Mouse (Mus musculus): ENCODE results near the gene Obsl1.
A peak's percentile ranks its signal among the peaks of the same experiment; 100 is the strongest.

Gene Obsl1

DNA sequence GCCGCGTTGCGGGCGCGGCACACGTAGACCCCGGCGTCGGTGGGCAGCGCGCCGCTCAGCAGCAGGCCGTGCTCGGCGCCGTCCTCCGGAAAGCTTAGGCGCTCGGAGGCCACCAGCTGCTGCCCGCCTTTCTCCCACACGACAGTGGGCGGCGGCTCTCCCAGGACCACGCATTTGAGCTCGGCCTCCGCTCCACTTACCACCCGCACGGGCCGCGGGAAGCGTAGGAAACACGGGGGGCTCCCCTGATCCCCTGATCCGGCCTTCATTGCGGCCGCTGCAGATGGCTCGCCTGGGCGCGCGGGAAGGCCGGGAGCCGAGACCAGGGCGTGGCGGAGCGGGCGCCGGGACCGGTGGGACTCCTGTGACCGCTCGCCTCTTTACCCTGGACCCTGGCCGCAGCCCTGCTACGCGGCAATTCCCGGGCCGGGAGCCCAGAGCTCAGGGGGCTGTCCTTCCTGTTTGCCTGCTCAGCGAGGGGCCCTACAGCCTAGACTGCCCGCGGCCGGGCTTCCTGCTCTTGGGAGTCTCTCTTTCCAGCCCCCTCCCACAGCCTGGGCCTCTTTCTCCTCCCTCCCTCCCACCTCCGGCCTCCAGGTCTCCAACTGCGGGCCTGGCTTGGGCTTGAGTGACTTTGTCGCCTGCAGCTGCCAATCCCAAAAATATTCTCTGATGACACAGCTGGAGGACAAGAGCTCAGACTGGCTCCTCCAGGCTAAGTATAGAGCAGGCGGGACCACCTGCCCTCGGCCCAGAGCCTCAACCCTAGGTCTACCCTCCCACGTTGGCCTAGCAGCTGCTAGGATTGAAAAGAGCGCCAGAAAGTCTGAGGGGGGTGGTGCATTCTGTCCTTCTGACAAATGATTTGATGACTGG, at the start of gene Obsl1:
TSS of gene Obsl1 (minus strand) at position 497 of the 876 bp plus-strand sequence.
- DNase-seq, result peak; percentile 48 to 68

DNA sequence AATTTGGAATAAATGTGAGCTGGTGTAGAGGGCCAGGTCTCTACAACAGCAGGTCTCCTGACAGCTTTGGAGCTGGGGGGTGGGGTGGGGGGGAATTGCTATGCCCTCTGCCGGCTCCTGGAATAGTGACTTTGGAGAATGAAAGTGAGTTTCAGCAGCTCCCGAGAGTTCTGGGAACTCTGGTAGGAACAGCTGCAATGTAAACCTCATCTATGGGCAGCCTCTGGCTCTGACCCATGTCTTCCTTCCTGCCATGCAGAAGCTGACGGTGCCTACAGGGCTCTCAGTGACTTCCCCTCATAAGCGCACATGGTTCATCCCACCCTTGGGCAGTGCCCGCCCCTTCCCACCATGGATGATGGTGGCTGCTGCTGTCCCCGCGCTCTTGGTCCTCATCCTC, 49.4 kb upstream of the Obsl1 start:
- no peak for DNase-seq

DNA sequence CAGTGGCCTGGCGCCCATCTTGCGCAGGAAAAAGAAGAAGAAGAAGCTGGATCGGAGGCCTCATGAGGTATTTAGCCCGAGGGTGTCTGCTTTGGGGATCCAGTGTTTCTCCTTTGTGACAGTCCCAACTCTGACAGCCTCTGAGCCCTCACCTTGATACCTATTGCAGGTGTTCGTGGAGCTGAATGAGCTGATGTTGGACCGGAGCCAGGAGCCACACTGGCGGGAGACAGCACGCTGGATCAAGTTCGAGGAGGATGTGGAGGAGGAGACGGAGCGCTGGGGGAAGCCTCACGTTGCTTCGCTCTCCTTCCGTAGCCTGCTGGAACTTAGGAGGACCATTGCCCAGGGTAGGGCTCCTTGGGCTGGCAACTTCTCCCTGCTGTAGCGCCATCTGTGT, 44.3 kb upstream of the Obsl1 start:
- no peak for DNase-seq

DNA sequence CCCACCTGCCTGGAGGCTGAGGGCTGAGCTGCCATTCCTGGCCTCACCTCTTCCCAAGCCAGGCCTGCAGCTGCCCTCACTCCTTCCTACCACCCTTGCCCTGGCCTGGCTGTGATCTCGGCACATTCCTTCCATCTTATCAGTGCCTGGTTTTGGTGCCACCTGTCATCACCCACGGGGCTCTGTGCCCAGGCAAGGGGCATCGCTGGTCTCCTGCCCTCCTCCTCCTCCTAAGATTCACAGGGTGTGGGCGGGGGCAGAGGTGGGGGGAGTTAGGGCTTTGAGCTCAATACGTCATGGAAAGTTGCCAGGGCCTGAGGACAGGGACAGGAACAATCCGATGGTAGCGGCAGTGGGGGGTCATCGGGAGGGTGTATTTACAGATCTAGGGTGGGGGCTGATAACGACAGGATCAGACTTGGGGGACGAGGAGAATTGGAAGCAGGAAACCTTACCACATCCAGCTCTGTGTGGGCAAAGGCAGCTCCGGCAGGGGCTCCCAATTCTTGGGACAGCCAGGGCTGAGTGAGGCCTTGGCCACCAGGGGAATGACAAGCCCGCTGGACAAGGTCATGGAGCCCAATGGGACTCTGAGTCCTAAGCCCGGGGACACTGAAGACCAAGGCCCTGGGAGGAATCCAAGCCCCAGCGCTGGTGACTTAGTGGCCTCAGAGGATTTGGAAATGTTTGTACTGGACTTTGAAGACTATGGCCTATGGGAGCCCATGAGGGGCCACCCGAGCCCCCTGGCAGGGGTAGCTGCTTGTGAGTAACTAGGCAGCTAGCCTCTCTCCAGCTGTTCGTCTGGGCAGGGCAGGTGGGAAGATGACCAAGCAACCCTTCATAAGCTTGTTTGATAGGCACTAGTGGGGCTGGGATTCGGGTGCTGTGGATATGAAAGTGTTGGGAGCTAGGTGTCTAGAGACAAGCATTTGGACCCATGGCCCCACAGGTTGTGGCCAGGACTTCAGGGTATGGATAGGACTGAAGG, 43.3 kb upstream of the Obsl1 start:
- DNase-seq, result no peak

DNA sequence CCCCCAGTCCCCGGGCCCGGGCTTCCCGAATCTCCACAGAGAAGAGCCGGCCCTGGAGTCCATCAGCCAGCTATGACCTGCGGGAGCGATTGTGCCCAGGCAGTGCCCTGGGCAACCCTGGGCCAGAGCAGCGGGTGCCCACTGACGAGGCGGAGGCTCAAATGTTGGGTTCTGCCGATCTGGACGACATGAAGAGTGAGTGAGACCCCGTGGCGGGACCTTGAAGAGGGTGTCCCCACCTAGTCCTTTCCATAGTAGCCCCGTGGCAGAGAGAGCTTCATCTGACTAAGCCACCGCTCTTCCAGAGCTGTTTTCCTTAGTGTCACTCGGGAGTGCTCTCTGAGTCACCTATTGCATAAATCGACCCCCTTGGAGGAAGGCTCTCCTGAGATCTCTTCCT, 42.6 kb upstream of the Obsl1 start:
- DNase-seq, result no peak

DNA sequence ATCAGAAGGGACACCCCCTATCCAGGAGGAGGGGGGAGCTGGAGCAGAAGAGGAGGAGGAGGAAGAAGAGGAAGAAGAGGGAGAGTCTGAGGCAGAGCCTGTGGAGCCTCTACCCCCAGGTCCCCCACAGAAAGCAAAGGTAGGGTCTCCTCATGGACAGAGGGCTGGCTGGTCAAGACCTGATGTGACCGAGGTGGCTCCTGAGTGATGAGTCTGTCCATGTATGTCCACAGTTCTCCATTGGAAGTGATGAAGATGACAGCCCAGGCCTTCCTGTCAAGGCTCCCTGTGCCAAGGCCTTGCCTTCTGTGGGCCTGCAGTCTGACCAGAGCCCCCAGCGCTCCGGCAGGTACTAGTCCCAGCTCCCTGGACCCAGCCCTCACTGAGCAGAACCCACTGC, 41.8 kb upstream of the Obsl1 start:
- no peak for DNase-seq

DNA sequence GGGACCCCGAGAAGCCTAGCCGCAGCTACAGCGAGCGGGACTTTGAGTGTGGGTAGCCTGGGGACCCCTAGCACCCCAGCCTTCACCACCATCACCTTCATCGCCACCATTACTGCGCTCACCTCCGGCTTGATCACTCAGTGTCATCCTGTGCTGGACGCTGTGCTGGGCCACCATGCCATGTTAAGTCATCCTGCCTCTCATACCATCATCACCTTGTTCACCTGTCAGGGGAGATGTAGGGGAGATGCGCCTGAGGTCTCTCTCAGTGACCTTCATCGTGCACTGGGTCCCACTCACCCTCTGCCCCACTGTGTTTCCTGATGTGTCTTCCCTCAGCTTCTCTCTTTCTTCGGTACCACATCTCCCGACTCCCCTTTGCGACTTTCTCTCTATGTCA, 41.1 kb upstream of the Obsl1 start:
- DNase-seq, result no peak

DNA sequence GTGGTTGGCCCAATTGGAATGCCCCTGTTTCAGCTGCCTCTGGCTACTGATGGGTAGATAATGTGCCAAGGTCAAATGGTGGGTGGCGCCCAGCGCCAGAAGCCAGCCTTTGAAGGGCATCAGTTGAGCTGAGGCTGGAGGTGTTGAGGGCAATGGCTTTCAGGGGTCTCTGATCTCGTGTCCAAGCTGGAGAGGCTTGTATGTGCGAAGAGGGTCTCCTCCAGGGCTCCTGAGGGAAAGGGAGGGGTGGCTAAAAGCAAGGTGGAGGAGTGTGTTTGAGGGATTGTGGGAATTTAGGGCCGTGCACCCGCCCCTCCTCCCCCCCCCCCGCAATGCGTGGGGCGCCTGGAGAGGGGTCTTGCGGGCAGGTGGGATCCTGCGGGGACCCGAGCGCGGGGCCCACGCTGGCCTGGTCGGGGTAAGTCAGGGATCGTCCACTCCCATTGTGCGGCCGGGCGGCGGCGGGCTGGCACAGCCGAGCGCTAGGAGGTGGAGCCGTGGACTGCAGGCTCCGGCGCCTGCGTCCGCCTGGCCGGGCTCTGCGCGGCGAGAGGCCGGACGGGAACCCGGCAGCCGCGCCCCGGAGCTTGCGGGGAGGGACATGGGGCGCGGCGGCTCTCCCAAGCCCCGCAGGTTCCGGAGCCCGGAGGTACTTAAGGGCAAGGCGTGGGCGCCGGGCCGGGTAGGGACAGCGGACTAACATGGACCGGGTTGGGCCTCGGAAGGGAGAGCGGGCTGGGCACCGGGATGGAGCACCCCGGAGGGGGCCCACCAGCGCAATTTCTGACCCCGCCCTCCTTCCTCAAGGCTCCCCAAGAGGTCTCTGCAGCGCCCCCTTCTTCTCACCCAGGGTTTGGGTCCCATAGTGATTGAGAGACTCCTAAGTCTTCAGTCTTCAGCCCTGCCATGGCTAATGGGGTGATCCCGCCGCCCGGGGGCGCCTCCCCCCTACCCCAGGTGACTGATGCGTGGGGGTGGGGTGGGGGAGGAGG, 40.0 kb upstream of the Obsl1 start, which contains the start of gene Slc4a3:
TSS of gene Slc4a3 (plus strand) at position 302 of the 992 bp plus-strand sequence.
- DNase-seq, result peak; percentile 79 to 85

DNA sequence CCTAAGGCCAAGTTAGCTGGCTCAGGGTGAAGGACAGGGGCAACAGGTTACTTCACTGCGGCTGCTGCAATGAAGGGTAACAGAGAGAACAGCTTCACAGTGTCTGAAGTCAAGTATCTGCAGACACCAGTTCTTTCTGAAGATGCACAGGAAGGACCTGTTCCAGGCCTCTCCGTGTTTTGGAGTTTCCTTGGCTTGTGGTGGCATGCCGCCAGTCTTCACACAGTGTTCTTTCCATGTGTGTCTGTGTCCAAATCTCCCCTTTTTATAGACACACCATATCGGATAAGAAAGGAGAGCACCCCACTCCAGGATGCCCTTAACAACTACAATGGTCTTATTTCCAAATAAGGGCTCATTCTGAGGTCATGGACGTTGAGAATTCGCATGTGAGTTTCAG, 38.1 kb upstream of the Obsl1 start:
- no peak for DNase-seq

DNA sequence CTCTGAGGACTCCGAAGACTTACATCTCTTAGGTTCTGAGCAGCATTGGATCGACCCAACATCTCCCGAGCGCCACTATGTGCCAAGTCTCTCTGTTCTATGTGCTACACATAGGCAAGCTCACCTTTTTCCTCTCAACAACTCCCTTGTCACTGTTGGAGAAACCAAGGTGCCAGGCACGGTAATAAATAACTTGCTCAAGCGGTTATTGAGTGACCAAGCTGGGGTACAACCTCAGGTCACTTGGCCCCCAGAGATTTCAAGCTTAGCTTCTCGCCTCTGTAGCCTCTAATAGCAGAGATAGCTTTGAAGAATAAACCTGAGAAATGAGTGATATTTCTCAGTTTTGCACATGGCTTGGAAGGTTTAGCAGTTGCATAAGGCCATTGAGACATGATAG, 35.2 kb upstream of the Obsl1 start:
- DNase-seq, result no peak

DNA sequence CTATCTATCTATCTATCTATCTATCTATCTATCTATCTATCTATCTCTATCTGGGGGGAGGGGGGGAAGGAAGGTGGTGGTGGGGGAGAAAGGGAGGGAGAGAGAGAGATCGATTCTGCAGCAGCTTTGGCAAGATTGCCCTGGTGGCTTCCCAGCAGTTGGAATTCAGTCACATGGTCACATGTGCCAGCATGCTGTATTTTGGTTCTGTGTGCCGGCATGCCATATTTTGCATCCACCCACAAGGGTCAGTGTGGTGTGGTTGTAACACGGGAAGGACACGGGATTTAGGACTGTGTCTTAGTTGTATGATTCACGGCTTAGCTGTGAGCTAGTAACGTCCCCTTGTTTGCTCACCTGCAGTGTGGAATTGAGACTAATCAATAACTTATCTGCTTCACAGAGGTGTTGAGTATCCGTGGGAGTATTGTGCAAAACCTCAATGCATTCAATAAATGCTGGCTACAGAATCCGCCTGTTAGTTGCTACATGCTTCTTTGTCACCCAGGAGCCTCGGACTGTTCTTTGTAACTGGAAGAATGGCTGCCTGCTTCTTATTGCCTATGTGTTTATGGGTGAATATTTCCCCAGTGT, 32.4 kb upstream of the Obsl1 start:
- DNase-seq, result no peak

DNA sequence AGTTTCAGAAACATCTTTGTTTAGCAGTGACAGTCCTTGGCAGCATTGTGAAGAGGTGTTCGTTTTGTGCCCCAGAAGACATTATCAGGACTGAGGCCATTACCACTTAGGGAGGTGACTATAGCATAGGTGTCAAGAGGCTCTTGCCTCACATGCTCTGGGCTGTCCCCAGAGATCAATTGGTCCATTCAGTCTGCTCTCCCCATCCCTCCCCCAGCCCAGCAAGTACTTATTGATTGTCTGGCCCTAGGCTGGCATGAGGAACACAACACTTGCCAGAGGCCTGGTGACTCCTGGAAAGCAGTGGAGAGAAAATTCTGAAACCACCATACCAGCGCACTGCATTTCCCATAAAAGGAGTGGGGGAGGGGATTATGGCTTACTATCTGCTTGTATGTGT, 31.3 kb upstream of the Obsl1 start:
- no peak for DNase-seq

DNA sequence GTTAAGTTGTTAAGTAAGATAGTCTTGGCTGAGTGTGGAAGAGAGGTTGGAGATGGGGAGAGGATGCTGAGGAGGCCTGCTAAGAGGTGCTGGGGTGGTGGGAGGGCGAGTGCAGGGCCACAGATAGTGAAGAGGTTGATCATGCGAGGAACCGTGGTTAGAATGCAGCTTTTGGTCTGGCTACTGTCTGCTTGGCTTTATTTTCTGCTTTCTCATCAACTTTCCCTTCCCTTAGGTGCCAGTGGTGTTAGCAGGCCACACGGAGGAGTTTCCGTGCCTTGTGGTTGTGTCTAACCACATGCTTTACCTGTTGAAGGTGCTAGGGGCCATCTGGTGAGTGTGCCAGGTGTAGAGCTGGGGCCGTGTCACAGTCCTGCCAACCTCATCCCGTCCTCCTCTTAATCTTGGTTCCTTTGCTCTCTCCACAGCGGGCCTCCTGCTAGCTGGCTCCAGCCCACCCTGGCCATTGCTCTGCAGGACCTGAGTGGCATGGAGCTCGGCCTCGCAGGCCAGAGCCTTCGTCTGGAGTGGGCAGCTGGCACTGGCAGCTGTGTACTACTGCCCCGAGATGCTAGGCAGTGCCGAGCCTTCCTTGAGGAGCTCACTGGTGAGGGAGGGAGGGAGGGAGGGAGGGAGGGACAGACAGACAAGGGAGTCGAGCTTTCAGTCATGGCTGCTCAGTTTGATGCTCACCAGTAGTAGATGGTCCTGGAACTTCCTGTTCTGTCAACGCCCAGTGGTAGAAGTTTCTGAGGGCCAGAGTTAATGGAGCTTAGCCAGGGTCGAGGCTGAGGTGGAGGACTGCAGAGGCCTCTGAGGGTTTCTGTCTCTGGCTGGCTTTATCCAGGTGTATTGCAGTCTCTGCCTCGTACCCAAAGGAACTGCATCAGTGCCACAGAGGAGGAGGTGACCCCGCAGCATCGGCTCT, 27.3 kb upstream of the Obsl1 start:
- DNase-seq, result no peak

DNA sequence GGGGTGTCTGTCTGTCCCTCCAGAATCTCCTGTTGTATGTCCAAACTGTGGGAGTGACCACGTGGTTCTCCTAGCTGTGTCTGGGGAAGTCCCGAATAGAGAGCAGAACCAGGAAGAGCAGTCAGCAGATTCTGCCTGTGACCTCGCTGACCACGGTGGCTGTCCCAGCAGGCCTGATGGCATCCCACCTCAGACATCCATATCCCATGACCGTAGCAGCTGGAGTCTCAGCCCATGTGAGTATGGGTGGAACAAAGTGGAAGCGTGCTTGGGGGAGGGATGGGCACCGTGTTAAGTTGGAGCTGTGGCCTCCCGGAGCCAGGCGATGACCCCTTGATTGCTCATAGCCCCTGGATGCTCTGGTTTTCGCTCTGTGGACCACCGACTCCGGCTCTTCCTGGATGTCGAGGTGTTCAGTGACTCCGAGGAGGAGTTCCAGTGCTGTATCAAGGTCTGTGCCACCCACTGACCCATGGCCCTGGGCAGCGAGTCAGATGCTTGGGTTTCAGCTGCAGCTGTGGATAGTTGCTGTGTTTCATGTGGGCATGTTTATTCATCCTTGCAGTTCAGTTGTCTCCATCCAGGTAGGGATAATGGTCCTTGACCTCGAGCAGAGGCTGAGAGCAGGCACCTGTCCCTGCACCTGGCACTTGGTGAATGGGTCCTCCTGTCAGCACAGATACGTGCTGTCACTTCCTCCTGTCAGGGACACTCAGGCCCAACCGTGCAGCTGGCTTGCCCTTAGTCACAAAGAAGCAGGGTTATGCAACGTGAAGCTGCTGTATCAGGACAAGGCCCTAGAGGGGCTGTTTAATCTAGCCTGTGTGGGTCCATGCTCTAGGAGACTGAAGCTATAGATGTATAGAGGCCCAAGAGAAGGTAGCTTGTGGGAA, 26.3 kb upstream of the Obsl1 start:
- DNase-seq, result no peak

DNA sequence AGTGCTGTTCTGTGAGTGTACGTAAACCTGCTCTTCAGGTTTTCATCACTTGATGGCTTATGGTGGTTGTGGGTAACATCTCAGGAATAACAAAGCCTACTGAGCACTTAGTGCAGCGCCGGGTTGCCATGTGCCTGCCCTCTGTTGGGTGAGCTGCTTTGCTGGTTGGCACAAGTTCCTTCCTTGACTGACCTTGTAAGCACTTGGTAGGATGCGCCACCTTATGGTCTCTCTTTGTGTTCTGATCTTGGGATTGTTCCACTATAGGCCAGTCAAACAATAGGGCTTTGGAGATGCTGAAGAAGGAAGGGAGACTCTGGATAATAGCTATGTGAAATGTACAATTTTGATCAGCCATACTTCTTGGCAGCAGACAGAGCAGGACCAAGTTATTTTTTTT, 24.3 kb upstream of the Obsl1 start:
- DNase-seq, result no peak

DNA sequence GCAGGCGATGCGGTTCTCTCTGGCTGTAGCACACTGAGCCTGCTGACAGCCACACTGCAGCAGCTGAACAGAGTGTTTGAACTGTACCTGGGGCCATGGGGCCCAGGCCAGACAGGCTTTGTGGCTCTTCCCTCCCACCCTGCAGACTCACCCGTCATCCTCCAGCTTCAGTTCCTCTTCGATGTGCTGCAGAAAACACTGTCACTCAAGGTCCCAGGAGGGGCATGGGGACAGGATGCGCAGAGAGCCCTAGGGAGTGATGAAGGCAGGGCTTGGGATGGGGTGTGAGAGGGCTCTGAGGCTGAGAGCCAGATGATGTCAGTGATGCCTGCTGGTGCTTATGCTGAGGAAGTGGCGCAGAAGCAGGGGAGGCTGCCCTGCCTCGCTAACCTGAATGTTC, 18.4 kb upstream of the Obsl1 start:
- DNase-seq, result no peak

DNA sequence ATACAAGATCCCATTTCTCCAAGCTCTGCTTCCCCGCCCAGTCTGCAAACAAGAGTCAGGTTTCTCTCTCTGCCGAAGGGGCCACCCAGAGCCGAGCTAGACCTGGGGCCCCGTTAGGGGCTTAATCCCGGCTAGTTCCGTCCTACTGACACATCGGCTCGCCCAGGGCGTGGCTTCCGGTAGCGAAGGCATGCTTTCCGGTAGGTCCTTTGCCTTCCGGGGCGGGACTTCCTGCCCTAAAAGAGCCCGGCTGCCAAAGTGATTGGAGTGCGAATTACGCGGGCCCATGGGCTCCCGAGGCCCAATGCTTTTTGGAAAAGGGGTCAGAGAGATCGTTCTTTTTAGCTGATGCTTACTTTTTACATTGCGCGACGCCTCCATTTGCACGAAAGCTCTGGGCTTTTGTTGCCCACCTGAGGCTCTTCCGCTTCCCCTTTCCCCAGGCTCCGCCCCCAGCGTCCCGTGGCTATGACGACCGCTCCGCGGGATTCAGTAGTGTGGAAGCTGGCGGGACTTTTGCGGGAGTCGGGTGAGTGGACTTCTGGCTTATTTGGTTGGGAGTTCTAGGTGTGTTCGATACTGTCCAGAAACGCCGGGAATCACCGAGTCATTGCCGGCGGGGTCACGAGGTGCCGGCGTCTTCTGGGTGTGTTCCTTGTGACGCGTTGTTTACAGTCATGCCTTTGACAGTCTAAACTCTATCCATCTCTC, 15.2 kb upstream of the Obsl1 start, which contains the start of gene Stk11ip:
TSS of gene Stk11ip (plus strand) at position 209 of the 711 bp plus-strand sequence.
- peak; percentile 92 to 94 for DNase-seq

DNA sequence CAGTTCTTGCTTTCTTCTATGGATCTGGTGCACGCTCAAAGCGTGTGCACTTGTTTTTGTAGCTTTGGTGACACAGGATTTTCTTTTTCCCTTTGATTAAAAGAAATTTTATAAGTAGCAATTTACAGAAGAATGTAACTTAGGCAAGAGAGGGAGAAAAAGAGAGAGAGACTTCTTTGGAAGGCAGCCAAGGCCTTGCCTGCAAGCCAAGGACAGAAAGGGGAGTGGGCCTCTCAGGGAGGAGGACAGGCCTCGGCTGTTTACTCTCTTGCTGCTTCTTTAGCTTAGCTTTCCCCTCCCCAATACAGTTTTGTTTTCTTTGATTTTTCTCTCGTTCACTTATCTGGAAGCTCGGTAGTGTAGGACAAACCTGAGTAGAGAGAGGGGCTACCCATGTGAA, 13.3 kb upstream of the Obsl1 start:
- DNase-seq, result no peak

DNA sequence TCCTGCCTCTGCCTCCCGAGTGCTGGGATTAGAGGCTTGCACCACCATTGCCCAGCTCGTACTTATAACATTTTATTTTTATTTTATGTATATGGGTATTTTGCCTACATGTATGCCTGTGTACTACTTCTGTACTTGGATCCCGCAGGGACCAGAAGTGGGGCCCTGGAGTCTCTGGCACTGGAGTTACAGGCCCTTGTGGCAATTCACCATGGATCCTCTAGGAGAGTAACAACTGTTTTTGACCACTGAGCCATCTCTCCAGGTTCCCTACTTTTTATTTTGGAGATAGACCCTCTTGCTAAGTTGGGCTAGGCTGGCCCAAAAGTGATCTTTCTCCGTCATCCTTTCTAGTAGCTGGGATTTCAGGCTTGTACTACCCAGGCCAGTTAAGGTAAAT, 12.2 kb upstream of the Obsl1 start:
- no peak for DNase-seq
